Mouse (Mus musculus) cerebellum, adult 18-20 months (tissue): ENCODE results near the gene Rpl32.

Experiments
- DNase-seq, 2 experiments: peaks; one replicate each; pipeline ENCODE4 v3.0.0; 2021

The Rpl32 gene

DNA sequence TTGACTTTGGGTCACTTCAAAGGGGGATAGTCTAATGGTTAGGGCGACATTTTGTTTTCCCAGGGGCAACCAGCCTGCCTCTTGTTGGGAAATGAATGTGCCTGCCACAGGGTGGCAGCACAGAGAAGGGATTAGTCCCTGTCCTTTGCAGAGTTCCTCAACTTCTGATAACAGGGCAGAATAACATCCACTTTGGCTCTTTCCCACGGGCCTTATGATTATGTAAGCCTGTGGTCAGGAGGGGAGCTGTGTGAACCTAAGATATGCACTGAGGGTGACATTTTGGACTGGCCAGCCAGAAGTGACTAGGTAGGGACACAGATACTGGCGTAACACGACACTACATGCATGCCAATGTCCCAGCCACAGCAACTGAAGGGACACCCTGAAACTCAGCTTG lies 5.6 kb upstream of the Rpl32 start:
- DNase-seq, result peak; percentile 34 to 43

DNA sequence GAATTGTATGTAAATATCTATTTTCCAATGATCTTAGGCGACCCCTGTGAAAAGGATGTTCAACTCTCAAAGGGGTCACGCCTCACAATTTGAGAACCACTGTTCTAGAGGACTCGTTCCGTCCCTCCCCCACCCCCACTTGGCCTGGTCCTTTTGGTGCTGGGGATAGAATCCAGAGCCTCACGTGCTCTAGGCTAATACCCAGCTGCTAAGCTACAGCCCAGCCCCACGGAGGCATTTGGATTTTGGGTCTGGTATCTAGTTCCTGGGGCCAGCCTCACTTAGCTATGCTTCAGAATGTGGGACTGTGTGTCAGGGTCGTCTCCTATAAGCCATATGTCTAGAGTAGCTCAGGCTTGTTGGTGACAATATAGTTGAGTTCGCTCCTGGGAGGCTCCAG lies 3.1 kb upstream of the Rpl32 start:
- no peak for DNase-seq

DNA sequence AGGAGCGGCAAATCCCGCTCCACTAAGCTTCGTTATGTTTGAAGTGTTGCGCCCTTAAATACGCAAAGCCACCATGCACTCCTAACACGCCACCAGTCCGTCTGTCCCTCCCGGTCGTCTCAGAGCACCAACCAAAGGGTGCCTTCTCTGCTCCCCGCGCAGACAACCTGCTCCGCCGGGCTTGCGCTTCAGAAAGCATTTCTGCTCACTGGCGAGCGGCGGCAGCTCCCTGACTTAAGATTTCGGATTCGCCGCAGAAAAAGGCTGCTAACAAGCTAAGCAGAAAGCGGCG lies 405 bp downstream of the Rpl32 start:
- DNase-seq, result no peak

DNA sequence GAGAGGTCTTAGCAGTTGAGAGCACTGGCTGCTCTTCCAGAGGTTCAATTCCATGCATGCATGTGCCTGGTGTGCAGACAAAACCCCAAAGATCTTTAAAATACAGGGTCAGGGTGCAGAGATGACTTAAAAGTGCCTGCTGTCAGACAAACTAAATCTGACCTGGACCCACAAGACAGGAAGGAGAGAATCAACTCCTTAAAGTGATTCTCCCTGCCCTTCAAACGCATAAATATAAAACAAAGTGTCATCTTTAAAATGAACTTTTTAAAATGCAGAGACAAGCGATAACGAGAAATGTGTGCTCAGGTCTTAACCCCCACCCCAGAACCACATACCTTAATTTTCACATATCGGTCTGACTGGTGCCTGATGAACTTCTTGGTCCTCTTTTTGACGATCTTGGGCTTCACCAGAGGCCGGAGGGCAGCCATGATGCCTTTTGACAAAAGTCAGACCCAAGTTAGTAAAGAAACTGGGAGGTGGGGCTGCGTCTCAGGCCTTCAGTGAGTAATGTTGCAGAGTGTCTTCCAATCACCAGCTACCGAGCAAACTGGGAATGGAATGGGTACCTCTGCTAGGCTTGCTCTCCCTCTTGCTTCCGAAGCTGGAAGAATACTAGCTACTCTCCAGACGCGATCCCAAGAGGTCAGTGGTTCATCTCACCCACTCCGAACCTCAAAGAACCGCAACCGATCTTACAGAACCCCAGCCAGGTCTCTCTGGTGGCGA lies 917 bp downstream of the Rpl32 start:
- DNase-seq, result no peak

DNA sequence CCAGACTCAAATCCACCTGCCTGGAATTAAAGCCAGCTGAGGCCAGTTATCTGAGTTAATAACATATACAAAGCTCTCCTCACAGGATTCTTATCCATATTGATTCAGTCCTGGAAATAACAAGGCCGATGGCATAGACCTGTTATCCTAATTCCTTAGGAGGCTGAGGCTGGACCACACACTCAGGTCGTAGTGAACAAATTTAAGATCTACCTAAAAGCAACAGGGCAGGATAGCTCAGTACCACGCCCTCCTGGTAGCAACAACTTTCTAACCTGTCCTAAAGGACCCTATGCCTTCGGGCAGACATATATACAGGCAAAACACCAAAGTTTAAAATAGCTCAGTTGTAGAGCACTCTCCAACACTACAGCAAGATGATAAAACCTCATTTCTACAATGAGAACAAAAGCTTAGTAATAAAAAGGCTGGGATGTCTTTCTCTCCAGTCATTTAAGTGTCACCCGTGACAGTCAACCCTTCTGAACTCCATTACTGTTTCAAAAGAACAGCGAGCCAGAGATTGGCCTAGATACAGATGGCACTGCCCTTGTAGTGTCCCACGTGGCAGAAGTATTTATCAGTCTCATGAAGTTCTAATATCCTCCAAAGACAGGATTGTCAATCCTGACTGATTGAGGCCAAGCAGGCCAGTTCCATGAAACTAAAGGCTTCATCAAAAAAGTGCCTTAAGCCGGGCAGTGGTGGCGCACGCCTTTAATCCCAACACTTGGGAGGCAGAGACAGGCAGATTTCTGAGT lies 3.9 kb downstream of the Rpl32 start:
- DNase-seq, result no peak

DNA sequence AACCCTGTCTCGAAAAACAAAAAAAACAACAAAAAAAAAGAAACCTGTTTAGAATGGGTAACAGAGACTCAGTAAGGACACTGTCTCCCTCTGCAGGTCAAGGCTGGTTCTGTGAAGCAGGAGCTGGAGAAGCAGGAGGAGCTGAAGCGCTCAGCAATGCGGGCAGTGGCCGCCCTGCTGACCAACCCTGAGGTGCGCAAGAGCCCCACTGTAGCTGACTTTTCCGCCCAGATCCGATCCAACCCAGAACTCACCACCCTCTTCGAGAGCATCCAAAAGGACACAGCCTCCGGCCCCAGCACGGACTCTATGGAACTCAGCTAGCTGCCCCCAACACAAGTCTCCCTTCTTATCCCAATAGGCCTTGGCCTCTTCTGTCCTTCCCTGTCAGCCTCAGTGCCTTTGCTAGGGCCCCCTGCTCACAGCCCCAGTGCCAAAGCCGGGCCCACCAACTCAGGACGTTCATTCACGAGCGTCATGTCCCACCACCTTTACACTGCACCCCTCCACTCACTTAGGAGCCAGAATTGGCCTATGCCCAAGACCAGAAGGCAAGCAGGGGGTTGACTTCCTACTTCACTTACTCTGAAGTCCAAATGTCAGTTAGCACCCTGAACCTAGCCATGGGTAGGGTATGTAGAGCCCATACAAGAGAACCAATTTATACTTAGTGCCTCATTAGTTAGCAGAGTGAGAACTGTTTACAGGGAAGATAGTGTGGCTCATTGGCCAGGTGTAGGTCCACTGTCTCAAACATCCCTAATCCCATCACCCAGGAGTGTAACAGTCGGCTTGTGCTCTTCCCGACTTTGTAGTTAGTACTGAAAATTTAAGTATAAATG lies 4.8 kb downstream of the Rpl32 start:
- peak; percentile 74 to 84 for DNase-seq

DNA sequence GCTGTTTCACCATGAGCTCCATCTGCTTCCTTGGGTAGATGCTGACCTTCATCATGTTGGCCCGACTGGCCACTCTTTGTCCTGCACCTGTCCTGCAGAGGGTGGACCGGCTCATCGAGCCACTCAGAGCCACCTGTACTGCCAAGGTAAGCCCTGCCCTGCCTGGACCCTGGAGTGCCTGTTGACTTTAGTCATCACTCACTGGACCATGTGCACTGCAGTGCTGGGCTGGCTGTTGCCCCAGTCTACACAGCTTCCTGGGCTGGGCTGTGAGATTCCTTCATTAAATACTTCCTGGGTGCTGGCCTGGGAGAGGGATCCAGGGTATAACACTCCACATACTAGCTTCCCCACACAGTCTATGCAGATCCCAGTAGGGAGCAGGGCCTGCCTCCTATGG lies 6.7 kb downstream of the Rpl32 start:
- no peak for DNase-seq

DNA sequence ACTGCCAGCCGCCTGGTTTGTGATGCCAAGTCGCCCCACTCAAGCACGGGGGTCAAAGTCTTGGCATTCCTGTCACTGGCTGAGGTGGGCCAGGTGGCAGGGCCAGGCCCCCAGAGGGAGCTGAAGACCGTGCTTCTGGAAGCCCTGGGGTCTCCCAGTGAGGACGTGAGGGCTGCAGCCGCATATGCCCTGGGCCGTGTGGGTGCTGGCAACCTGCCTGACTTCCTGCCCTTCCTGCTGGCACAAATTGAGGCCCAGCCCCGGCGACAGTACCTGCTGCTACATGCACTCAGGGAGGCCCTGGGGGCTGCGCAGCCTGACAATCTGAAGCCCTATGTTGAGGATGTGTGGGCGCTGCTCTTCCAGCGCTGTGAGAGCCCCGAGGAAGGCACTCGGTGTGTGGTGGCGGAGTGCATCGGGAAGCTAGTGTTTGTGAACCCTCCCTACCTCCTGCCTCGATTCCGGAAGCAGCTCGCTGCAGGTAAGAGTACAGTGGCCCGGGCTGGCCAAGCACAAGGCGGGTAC lies 15.8 kb downstream of the Rpl32 start:
- DNase-seq, result peak in 1 of 2 experiments; percentile 65

DNA sequence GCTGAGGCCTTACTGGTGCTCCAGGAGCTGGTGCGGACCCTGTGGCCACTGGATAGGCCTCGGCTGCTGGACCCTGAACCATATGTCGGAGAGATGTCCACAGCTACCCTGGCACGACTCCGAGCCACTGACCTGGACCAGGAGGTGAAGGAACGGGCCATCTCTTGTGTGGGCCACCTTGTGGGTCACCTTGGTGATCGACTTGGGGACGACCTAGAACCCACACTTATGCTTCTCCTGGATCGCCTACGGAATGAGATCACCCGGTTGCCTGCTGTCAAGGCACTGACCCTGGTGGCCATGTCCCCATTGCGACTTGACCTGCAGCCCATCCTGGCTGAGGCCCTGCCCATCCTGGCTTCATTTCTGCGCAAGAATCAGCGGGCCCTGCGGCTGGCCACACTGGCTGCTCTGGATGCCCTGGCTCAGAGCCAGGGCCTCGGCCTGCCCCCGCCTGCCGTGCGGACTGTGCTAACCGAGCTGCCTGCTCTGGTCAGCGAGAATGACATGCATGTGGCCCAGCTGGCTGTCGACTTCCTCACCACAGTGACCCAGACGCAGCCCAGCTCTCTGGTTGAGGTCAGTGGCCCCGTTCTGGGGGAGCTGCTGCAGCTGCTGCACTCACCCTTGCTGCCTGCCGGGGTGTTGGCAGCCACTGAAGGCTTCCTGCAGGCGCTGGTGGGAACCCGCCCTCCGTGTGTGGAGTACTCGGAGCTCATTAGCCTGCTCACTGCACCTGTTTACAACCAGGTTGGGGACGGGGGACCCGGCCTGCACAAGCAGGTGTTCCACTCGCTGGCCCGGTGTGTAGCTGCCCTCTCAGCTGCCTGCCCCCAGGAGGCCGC lies 16.5 kb downstream of the Rpl32 start:
- DNase-seq, result peak; percentile 57 to 77

DNA sequence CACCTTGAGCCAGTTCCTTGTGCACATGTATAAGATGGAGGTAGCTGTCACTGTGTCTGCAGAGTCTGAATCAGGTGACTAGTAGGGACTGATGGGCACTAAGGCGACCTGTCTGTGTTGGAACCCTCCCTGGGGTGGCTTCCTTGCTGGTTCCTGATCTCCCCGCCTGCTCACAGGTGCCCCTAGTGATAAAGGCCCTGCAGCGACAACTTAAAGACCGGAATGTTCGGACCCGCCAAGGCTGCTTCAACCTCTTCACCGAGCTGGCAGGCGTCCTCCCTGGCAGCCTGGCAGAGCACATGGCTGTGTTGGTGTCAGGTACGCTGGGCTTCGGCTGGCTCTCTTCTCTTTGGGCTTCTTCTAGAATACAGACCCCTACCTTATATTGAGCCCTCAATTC lies 17.5 kb downstream of the Rpl32 start:
- peak; percentile 18 to 31 for DNase-seq

DNA sequence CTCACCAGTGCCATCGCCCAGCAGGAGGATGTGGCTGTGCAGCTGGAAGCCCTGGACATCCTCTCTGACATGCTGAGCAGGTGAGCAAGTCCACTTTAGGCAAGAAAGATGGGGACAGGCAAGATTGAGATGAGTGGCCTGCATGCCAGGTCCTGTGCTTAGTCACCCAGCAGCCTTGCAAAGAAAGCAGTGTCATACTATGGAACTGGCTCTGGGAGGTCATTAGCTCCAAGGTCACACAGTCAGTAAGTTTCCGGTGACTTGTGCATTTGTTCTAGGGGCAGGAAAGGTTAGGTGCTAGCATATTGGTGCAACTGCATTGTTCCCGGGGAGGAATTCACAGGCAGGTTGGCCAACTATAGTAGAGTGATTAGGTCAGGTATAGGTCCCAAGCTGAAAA lies 25.8 kb downstream of the Rpl32 start:
- no peak for DNase-seq

DNA sequence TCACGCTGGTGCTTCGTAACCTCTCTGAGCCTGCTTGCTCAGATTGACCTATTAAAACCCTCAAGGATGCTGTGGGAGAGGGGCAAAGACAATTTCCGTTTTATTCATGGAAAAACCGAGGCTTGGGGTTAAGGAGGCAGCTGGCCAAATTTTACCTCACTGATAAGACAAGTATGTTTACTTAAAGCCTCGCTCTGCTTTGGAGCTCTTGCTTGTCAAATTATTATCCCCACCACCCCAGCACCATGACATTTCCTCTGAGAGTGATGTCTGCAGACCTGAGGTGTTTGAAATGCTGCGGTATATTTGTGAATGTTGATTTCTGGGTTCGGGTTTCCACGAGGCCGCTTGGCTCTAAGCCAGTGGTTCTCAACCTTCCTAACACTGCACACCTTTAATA lies 32.2 kb downstream of the Rpl32 start:
- peak in 1 of 2 experiments; percentile 34 for DNase-seq

DNA sequence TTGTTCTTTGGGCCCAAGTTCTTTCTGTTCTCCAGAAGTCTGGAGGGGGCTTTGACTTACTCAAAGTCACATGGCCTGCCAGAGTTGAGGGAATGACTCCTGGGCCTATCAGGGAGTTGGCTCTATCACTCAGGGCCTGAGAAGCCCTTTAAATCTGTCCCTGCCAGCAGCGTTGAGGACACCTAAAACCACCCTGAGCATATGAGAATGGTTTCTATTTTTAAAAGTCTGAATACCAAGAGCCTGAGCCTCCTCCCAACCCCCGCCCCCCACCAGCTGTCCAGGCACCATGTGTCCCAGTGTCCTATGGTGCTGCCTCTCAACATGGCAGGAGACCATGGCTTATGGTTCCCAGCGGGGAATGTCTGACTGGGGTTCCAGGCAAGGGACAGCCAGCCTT lies 32.7 kb downstream of the Rpl32 start:
- peak; percentile 67 for DNase-seq

DNA sequence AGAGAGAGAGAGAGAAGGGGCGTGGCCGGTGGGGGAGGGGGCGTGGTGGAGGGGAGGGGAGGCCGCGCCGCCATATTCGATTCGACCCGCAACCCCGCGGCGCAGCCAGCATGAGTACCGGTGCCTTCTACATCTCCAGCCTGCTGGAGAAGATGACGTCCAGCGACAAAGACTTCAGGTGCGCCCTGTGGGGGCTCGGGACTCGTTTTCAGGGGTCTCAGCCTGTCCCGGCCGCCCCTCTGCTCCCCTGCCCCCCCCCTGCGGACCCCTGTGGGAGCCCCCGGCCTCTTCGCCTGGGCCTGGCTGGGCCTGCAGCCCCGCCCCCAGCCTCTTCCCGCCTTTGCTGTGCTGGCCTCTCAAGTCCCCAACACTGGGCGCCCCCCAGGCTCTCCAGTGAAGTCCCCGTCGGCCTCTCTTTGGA lies 34.0 kb downstream of the Rpl32 start, which contains the start of gene Cand2:
Gene Cand2, plus strand, starts transcription at position 38 of the 421 bp plus-strand sequence.
- DNase-seq, result peak; percentile 33 to 52

DNA sequence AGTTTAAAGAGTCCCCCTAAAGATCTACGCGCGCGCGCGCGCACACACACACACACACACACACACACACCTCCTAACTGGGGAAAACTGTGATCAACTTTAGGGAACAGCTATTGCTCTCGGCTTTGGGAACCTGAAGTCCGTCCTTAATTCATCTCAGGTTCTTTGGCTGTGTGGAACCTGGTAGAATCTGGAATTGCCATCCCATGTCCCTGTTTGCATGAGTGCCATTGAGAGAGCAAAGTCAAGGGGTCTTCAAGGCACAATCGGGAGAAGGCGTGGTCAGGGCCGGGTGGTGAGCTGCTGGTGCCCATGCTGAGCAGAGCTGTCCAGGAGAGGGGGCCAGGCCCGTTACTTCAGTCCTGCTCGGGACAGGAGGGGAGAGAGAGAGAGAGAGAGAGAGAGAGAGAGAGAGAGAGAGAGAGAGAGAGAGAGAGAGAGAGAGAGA lies 34.6 kb downstream of the Rpl32 start:
- DNase-seq, result peak; percentile 15 to 35

DNA sequence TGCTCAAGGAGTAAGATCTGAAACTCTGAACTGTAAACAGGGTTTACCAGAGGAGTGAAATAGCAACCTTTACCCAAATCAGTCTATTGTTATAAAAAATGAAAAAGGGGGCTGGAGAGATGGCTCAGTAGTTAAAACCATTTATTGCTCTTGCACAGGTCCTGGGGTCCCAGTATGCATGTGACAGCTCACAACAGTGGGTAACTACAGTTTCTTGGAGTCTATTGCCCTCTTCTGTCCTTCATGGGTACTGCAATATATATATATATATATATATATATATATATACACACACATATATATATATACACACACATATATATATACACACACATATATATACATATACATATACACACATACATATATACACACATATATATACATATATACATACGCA lies 35.9 kb downstream of the Rpl32 start:
- no peak for DNase-seq

DNA sequence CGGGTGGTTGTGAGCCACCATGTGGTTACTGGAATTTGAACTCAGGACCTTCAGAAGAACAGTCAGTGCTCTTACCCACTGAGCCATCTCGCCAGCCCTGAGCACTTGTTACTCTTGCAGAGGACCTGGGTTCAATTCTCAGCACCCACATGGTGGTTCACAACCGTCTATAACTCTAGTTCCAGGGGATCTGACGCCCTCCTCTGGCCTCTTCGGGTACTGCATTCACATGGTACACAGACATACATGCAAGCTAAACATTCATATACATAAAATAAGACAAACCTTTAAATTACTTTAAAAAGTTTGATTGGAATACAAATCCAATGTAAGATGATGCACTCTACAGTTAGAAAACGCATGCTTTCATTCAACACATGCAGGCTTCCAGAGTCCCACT lies 36.3 kb downstream of the Rpl32 start:
- DNase-seq, result no peak

DNA sequence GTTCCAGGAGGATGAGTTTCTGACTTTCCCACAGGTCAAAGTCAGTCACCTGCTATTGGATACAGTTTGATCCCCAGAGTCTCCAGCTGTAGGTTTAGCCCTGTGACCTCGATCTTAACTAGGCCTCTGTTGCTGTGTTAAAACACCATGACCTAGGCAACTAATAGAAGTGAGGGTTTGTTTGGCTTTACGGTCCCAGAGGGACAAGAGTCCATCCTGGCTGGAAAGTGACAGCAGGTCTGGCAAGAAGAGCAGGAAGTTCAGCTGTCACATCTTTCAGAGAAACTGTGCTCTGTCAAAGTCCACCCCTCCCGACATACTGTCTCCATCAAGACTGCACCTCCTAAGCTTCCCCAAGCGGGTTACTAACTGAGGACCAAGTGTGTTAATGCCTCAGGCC lies 37.7 kb downstream of the Rpl32 start:
- DNase-seq, result no peak

DNA sequence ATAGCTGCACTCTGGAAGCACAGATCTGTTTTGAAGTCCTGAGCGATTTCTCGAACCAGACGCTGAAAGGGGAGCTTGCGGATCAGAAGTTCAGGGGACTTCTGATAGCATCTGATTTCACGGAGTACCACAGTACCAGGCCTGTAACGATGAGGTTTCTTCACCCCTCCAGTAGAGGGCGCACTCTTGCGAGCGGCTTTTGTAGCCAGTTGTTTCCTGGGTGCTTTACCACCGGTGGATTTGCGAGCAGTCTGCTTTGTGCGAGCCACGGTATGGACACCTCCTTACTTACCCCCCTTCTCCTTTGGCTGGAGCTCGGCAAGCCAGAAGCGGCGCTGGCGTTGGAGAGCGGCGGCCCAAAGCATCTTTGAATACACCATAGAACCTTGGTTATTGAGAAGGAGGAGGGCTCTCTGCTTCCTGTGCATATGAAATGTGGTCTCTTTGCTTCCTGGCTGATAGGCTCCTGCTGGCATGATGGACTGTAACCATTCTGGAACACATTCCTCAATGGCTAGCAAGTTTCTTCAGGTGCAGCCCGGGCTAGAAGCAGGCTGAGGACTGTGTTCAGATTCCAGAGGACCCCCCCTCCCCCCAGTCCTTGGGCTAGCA lies 38.4 kb downstream of the Rpl32 start:
- no peak for DNase-seq

DNA sequence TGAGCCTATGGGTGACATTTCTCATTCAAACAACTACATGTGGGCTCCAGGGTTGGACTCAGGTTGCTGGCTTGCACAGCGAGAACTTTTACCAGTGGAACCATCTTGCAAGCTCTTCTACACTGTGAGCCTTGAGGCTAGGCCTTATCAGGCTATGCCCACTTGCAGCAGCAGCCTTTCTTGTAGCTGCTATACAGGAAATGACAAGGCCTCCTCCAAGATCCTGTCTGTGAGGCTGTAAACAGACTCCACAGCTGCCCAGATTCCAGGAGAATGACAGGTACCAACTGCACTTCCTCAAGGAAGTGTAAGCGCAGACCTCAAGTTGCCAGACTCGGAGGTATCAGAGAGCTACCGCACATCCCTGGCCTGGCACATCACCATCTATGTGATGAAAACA lies 40.3 kb downstream of the Rpl32 start:
- no peak for DNase-seq

DNA sequence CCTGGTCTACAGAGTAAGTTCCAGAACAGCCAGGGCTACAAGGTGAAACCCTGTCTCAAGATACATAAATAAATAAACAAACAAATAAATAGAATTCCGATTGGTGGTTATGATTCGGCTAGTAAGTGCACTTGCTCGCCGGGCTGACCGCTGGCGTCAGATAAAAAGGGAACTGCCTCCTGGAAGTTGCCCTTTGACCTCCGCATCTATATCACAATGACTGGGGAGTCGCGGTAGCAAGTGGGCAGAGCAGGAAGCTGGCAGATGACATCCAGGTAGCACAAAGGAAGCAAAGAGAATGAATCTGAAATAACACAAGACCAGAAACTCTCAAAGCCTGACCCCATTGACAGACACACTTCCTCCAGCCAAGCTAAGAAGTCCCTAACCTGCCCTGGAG lies 41.2 kb downstream of the Rpl32 start:
- no peak for DNase-seq

DNA sequence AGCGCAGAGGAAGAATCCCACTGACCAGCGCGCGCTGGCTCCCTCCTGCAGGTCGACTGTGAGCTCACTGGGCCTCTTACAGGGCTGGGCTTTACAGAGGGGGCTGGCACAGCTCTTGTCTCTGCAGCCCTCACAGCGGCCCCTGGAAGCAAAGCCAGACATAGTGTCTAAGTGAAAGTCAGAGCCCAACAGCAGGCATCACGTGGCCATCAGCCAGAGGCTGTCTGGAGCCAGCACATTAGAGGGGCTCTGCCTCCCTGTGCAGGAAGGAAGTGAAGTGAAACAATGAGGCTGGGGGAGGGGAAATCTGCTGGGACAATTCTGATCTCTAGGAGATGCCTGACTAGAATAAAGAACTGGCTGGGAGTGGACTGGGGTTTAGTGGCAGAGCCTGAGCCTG lies 44.4 kb downstream of the Rpl32 start:
- DNase-seq, result no peak
